Comparison of ENCODE assay signal across 22 mouse cellular contexts in genomic region chr2:129024820-129025219, GRCm38 (mm10). TPM values are rescaled to one million over a fixed set of nuclear protein-coding genes. Genes with fewer than 3 reads are reported as not detected.
DNase-seq lines count a peak whose midpoint lies in the region; ATAC-seq lines count a peak whose summit lies in the region.
"Had no signal": no experiment of that assay in that cellular context is flagged by ENCODE, and none has a peak within 500 bp of the region (broad histone marks: within the 10 kb centered on the region; RNA-seq: fewer than 3 reads in every experiment).

No protein-coding gene starts in this region.

- H3K27me3 ChIP-seq in midbrain, embryonic 13.5 days = no peaks in the 10 kb centered on the region
- no peaks in the 10 kb centered on the region for H3K27me3 ChIP-seq in midbrain, embryonic 10.5 days (ENCODE audit: low read depth, poor library complexity, severe bottlenecking)
- H3K27me3 ChIP-seq: CH12.LX; embryonic facial prominence, embryonic 13.5 days; forebrain, embryonic 15.5 days; limb, embryonic 15.5 days; liver, embryonic 15.5 days; megakaryocyte, embryonic 14.5 days had no signal

- H3K9me3 ChIP-seq in midbrain, embryonic 13.5 days = no peaks in the 10 kb centered on the region
- H3K9me3 ChIP-seq in midbrain, embryonic 10.5 days (replicated peaks) = no peaks in the 10 kb centered on the region
- H3K9me3 ChIP-seq: embryonic facial prominence, embryonic 13.5 days; forebrain, embryonic 15.5 days; limb, embryonic 15.5 days; liver, embryonic 15.5 days; megakaryocyte, embryonic 14.5 days had no signal

- no peak for ATAC-seq in midbrain, embryonic 13.5 days
- ATAC-seq: forebrain, embryonic 15.5 days had no signal

- H3K36me3 ChIP-seq in midbrain, embryonic 13.5 days = no peaks in the 10 kb centered on the region
- H3K36me3 ChIP-seq in midbrain, embryonic 10.5 days = no peaks in the 10 kb centered on the region
- H3K36me3 ChIP-seq: embryonic facial prominence, embryonic 13.5 days; forebrain, embryonic 15.5 days; limb, embryonic 15.5 days; liver, embryonic 15.5 days had no signal

- WGBS in midbrain, embryonic 13.5 days = 82% methylated on average over 9 of the region's 9 CpGs
- WGBS in midbrain, embryonic 10.5 days = 78% methylated on average over 9 of the region's 9 CpGs

- H3K4me2 ChIP-seq in midbrain, embryonic 13.5 days (replicated peaks) = no peak overlapping the region
- H3K4me2 ChIP-seq: embryonic facial prominence, embryonic 13.5 days; forebrain, embryonic 15.5 days; heart, embryonic 11.5 days; limb, embryonic 15.5 days; liver, embryonic 15.5 days had no signal

- DNase-seq in adrenal gland, adult 2 months = peak; percentile 63
- DNase-seq in adrenal gland, postnatal 4 days (ENCODE audit: low spot score in 2 of 2) = no peak
- DNase-seq in ZHBTc4 (ENCODE audit: low read depth, low spot score) = peak; percentile 14
- peak; percentile 59 for DNase-seq in fat pad, adult 2 months (ENCODE audit: extremely low read depth, low read depth, low spot score)
- DNase-seq in lung, postnatal 10 days = peak; percentile 28
- no peak for DNase-seq in ovary, adult 18-20 months (ENCODE audit: low spot score)
- DNase-seq in midbrain, embryonic 10.5 days (ENCODE audit: low spot score) = no peak
- DNase-seq: cerebellum, adult 8-10 months; gastrocnemius, postnatal 36 days; heart, postnatal 10 days; kidney, postnatal 14 days; thymus, postnatal 36 days had no signal

- H3K4me1 ChIP-seq in midbrain, embryonic 13.5 days (replicated peaks) = no peaks in the 10 kb centered on the region
- no peaks in the 10 kb centered on the region for H3K4me1 ChIP-seq in midbrain, embryonic 10.5 days
- H3K4me1 ChIP-seq: embryonic facial prominence, embryonic 13.5 days; forebrain, embryonic 15.5 days; limb, embryonic 15.5 days; liver, embryonic 15.5 days; megakaryocyte, embryonic 14.5 days had no signal

- H3K27ac ChIP-seq in midbrain, embryonic 13.5 days = no peak overlapping the region
- no peak overlapping the region for H3K27ac ChIP-seq in midbrain, embryonic 10.5 days (replicated peaks)
- H3K27ac ChIP-seq: embryonic facial prominence, embryonic 13.5 days; forebrain, embryonic 15.5 days; layer of hippocampus, adult 2 months; limb, embryonic 15.5 days; liver, embryonic 15.5 days had no signal

- H3K4me3 ChIP-seq in midbrain, embryonic 13.5 days (replicated peaks) = no peak overlapping the region
- no peak overlapping the region for H3K4me3 ChIP-seq in midbrain, embryonic 10.5 days
- H3K4me3 ChIP-seq: embryonic facial prominence, embryonic 13.5 days; forebrain, embryonic 15.5 days; layer of hippocampus, adult 2 months; limb, embryonic 15.5 days; liver, embryonic 15.5 days; megakaryocyte, embryonic 14.5 days had no signal

- no peak overlapping the region for H3K9ac ChIP-seq in midbrain, embryonic 13.5 days (replicated peaks)
- H3K9ac ChIP-seq: embryonic facial prominence, embryonic 13.5 days; forebrain, embryonic 15.5 days; limb, embryonic 15.5 days; liver, embryonic 15.5 days had no signal

RNA-seq across cellular contexts. Expression of gene Vinac1, which starts 23.2 kb away (rescaled TPM):
- under 1 TPM; 0.07 to 0.12 TPM for total RNA-seq in adrenal gland, adult 2 months (2021)
- polyA plus RNA-seq in adrenal gland, adult 2 months (2012; rRNA removed) = 0.16 and 0.28 TPM in 2 replicates
- under 1 TPM; 0.14 to 0.25 TPM for total RNA-seq in adrenal gland, postnatal 4 days (2021)
- polyA plus RNA-seq in midbrain, embryonic 13.5 days (2015; fragmentation: Nextera tagmentation; extraction: Ambion mirVana) = 0.70 and 0.81 TPM in 2 replicates
- polyA plus RNA-seq in midbrain, embryonic 10.5 days (2016; fragmentation: Nextera tagmentation; extraction: Ambion mirVana) = 0.14 and 0.20 TPM in 2 replicates
- total RNA-seq: CH12.LX; common myeloid progenitor, adult 5-6 weeks; gastrocnemius, postnatal 36 days; heart, postnatal 10 days had no signal
- polyA plus RNA-seq: heart, embryonic 11.5 days; liver, embryonic 15.5 days had no signal

RNA-seq across cellular contexts. Expression of gene Ttl, which starts 40.9 kb away (rescaled TPM):
- 10 to 100 TPM in 1 of 2 experiments, 1 to 10 TPM in 1; 7.5 to 13.4 TPM for total RNA-seq in adrenal gland, adult 2 months (2021)
- polyA plus RNA-seq in adrenal gland, adult 2 months (2012; rRNA removed) = 4.7 and 5.6 TPM in 2 replicates
- total RNA-seq in adrenal gland, postnatal 4 days (2021) = 10 to 100 TPM; 15.5 to 18.1 TPM
- 21.3 and 23.6 TPM in 2 replicates for polyA plus RNA-seq in midbrain, embryonic 13.5 days (2015; fragmentation: Nextera tagmentation; extraction: Ambion mirVana)
- 12.4 and 13.3 TPM in 2 replicates for polyA plus RNA-seq in midbrain, embryonic 10.5 days (2016; fragmentation: Nextera tagmentation; extraction: Ambion mirVana)

RNA-seq across cellular contexts. Expression of gene Gm10762, which starts 57.3 kb away (rescaled TPM):
- 1 to 10 TPM; 4.0 to 6.7 TPM for total RNA-seq in adrenal gland, adult 2 months (2021)
- 5.1 and 6.8 TPM in 2 replicates for polyA plus RNA-seq in adrenal gland, adult 2 months (2012; rRNA removed)
- total RNA-seq in adrenal gland, postnatal 4 days (2021) = 10 to 100 TPM; 10.9 to 11.6 TPM
- 23.3 and 26.6 TPM in 2 replicates for polyA plus RNA-seq in midbrain, embryonic 13.5 days (2015; fragmentation: Nextera tagmentation; extraction: Ambion mirVana)
- 16.1 and 19.6 TPM in 2 replicates for polyA plus RNA-seq in midbrain, embryonic 10.5 days (2016; fragmentation: Nextera tagmentation; extraction: Ambion mirVana)

RNA-seq across cellular contexts. Expression of gene Zc3h6, which starts 57.6 kb away (rescaled TPM):
- total RNA-seq in adrenal gland, adult 2 months (2021) = 1 to 10 TPM; 3.1 to 7.1 TPM
- 1.4 and 1.5 TPM in 2 replicates for polyA plus RNA-seq in adrenal gland, adult 2 months (2012; rRNA removed)
- total RNA-seq in adrenal gland, postnatal 4 days (2021) = 10 to 100 TPM; 13.3 to 17.0 TPM
- polyA plus RNA-seq in midbrain, embryonic 13.5 days (2015; fragmentation: Nextera tagmentation; extraction: Ambion mirVana) = 4.1 and 5.2 TPM in 2 replicates
- polyA plus RNA-seq in midbrain, embryonic 10.5 days (2016; fragmentation: Nextera tagmentation; extraction: Ambion mirVana) = 1.5 and 1.9 TPM in 2 replicates

Comparison
In these comparisons a context has a peak if more than half of its experiments do, and no peak if none do; other contexts are left out.
1. DNase-seq: peak in adrenal gland, adult 2 months (single experiment), ZHBTc4 (single experiment), fat pad, adult 2 months (single experiment) and lung, postnatal 10 days (single experiment); none in adrenal gland, postnatal 4 days (0 of 2), ovary, adult 18-20 months (single experiment) and midbrain, embryonic 10.5 days (single experiment).